Mouse (Mus musculus) limb, embryonic 14.5 days (tissue): ENCODE data around the gene Tmcc1. TPM values are rescaled to one million over a fixed set of nuclear protein-coding genes. Genes with fewer than 3 reads are reported as not detected.

Experiments
- ATAC-seq: fragments of 200-750 bp; cut with Nextera tagmentation; 2 replicates; pipeline ENCODE4 v1.8.0; 2017; ENCODE audit warnings: low read depth, moderate number of reproducible peaks, moderate TSS enrichment; ENCODE audit not compliant: low FRiP score
- DNase-seq: peaks from one replicate; pipeline ENCODE4 v3.0.0-alpha.2; 2015; ENCODE audit warnings: low spot score
- H3K27ac ChIP-seq: fragments of 300-500 bp; sonication (generic); replicated peaks from 2 replicates; pipeline ENCODE4 v1.5.1; 2014; ENCODE audit warnings: low read depth, mild to moderate bottlenecking, low read length, moderate library complexity, mixed read lengths
- H3K27me3 ChIP-seq: fragments of 300-500 bp; sonication (generic); 2 replicates; pipeline ENCODE4 v1.6.1; 2014; ENCODE audit warnings: low read length, mixed read lengths; ENCODE audit not compliant: control insufficient read depth, insufficient read depth
- H3K36me3 ChIP-seq: fragments of 300-500 bp; sonication (generic); 2 replicates; pipeline ENCODE4 v1.6.1; 2014; ENCODE audit warnings: mild to moderate bottlenecking, low read length, moderate library complexity, mixed read lengths; ENCODE audit not compliant: control insufficient read depth, insufficient read depth
- H3K4me1 ChIP-seq: fragments of 300-500 bp; sonication (generic); 2 replicates; pipeline ENCODE4 v1.6.1; 2014; ENCODE audit warnings: antibody characterized with exemption, low read length, mixed read lengths; ENCODE audit not compliant: control insufficient read depth, insufficient read depth
- H3K4me2 ChIP-seq: fragments of 300-500 bp; sonication (generic); replicated peaks from 2 replicates; pipeline ENCODE4 v1.6.1; 2014; ENCODE audit warnings: low read depth, mild to moderate bottlenecking, low read length, moderate library complexity; ENCODE audit not compliant: severe bottlenecking
- H3K4me3 ChIP-seq: fragments of 300-500 bp; sonication (generic); replicated peaks from 2 replicates; pipeline ENCODE4 v1.5.1; 2014; ENCODE audit warnings: low read length
- H3K9ac ChIP-seq: fragments of 300-500 bp; sonication (generic); 2 replicates; pipeline ENCODE4 v1.6.1; 2014; ENCODE audit warnings: mild to moderate bottlenecking, low read depth, low read length, moderate library complexity; ENCODE audit not compliant: severe bottlenecking
- H3K9me3 ChIP-seq: fragments of 300-500 bp; sonication (generic); 2 replicates; pipeline ENCODE4 v1.6.1; 2016; ENCODE audit warnings: low read length; ENCODE audit not compliant: control insufficient read depth
- POLR2A ChIP-seq: fragments of 200-500 bp; IDR thresholded peaks from 2 replicates; pipeline ENCODE4 v1.8.0; 2012; ENCODE audit warnings: inconsistent platforms, mild to moderate bottlenecking, moderate library complexity, borderline replicate concordance; ENCODE audit not compliant: insufficient read depth, insufficient read length; ENCODE audit errors: extremely low read depth
- WGBS: fragments of 180-500 bp; shearing (Covaris S2); extraction: QIAGEN DNeasy Blood & Tissue Kit; methylation state at CpG from one replicate; pipeline ENCODE4 v1.1.7; 2014; 5-methylcytosine and 5-hydroxymethylcytosine counted together
- polyA plus RNA-seq, 2 experiments: library from polyadenylated mRNA; depleted of rRNA in 1 of 2; stranded (reverse) in 1 of 2; unstranded in 1 of 2; fragments of >200 nt; fragmentation: Nextera tagmentation in 1 of 2; extraction: Ambion mirVana in 1 of 2; gene quantifications; 2 replicates each; pipeline versions ENCODE4 v1.2.1 to v1.2.3; 2012 to 2014

Gene Tmcc1
- polyA plus RNA-seq, 2 experiments, result 11.1 to 23.4 TPM

DNA sequence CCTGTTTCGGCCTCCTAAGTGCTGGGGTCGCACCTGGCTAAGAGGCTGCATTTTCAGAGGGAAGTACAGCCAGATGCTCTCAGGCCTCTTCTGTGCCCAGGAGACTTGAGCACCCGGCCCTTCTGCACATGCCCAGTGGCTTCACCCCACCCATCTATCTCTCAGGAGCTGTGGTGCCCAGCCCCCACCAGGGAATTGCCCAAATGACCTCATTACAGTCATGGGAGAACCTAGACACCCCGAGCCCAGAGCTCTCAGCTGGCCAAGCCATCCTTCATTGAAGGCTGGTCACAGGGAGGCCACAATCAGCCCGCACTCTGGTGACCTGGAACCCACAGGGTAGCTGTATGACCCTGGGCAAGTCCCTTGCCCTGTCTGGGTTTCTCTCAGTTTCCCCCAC, 204.3 kb downstream of the Tmcc1 start:
- Histone ChIP-seq H3K4me1 (peaks cover 34% of the 10 kb centered on the region), H3K27me3 (peaks cover 26% of the 10 kb centered on the region), H3K27ac (no peak overlapping the region), H3K36me3 (no peaks in the 10 kb centered on the region), H3K9ac (no peak overlapping the region), H3K4me3 (no peak overlapping the region), H3K4me2 (no peak overlapping the region; the same call in 1 of the 2 replicates), H3K9me3 (no peaks in the 10 kb centered on the region)
- TF ChIP-seq POLR2A, result no peak
- ATAC-seq (no peak), DNase-seq (no peak)
- WGBS, result 66% methylated on average over 5 of the region's 5 CpGs

DNA sequence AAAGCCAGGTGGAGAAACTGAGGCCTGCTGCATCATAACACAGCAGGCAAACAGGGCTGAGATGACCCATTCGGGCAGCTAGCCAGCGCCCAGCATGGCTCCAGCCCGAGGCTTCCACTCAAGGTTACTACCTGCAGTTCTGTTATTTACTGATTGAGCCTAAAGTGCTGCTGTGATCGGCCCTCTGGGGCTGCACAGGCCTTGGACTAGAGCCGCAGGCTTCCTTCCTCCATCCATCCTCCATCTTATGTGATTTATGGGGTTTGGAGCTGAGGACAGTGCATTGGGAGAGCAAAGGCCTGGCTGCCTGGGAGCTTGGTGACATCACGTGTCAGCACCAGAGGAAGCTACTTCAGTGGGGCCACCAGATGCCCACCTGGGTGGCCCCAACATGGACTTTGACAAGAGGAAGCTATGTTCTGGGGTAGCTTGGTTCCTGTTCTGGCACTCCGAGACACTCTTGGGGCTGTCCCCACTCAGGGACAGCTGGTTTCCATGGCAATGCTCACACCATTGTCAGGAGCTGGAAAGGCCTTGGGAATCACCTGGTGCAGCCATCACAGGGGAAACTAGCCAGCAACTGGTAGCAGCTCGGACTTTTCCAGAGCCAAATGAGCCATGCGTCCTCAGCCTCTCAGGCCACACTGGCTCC, 206.1 kb downstream of the Tmcc1 start:
- no peaks in the 10 kb centered on the region for H3K36me3 ChIP-seq
- peaks cover 32% of the 10 kb centered on the region for H3K4me1 ChIP-seq
- WGBS, result 46% methylated on average over 9 of the region's 9 CpGs
- H3K9me3 ChIP-seq, result no peaks in the 10 kb centered on the region
- H3K9ac ChIP-seq, result no peak overlapping the region; the same call in 1 of the 2 replicates
- no peak for TF ChIP-seq POLR2A
- H3K27me3 ChIP-seq, result peaks cover 8% of the 10 kb centered on the region; the same call in 1 of the 2 replicates
- no peak overlapping the region for H3K27ac ChIP-seq
- no peak overlapping the region for H3K4me3 ChIP-seq
- peak overlapping the region; percentile 15; the same call in 1 of the 2 replicates for H3K4me2 ChIP-seq
- DNase-seq, result no peak
- ATAC-seq, result no peak

DNA sequence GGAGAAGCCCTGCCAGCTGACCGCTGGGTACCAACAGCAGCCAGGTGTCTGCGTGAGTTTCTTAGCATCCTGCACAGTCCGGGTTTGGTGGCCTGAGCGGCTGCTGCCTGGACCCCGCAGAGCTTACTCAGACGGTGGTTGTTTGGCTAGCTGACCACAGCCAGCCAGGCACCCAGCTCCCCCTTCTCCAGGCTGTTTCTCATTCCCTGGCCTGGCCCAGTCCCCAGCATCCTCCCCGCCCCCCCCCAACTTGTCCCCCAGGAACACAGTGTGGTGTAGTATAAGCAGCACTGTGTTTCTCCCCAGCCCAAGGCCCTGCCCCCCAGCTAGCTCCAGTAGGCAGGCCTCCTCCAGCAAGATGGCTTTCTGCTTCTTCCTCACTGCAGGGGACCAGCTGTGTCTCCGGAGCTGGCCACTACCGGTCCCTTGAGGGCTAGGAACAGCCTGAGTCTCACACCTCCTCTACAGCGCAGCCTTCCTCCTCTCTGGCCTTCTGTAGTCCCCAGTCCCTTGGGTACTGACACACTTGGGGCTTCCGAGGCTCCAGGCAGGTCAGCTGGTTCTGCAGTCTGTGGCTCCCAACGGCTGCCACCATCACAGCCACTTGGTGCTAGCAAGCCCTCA, 206.7 kb downstream of the Tmcc1 start:
- Histone ChIP-seq H3K27ac (no peak overlapping the region), H3K4me2 (peak overlapping the region; percentile 15; the same call in 1 of the 2 replicates), H3K36me3 (no peaks in the 10 kb centered on the region), H3K4me3 (no peak overlapping the region), H3K4me1 (peaks cover 30% of the 10 kb centered on the region), H3K9me3 (no peaks in the 10 kb centered on the region), H3K27me3 (0 out of 2 replicates have a peak, but pooled peaks cover 2% of the 10 kb centered on the region), H3K9ac (no peak overlapping the region; the same call in 1 of the 2 replicates)
- no peak for TF ChIP-seq POLR2A
- ATAC-seq (no peak), DNase-seq (no peak)
- 46% methylated on average over 9 of the region's 12 CpGs for WGBS

DNA sequence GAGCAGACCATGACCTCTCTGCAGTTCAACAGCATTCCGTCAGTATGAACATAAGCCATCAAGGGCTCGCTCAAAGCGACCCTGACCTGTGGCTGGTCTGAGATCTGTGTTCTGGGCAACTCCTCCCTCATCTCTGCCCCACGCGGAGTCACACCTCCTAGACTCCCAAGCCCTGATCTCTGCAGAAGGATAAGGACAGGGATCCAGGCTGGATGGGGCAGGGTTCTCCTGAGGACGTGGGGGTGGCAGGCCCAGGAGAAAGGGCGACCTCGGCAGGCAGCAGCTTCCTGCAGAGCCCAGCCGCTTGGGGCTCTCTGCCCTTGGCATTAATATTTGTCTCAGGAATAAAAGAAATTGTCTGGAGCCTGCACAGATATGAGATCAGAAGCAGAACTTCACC, 207.7 kb downstream of the Tmcc1 start:
- Histone ChIP-seq H3K27ac (no peak overlapping the region), H3K27me3 (no peaks in the 10 kb centered on the region), H3K4me1 (peaks cover 28% of the 10 kb centered on the region), H3K9me3 (no peaks in the 10 kb centered on the region), H3K36me3 (no peaks in the 10 kb centered on the region), H3K4me2 (0 out of 2 replicates have a peak overlapping the region, but pooled peaks have one; percentile 15), H3K4me3 (no peak overlapping the region), H3K9ac (0 out of 2 replicates have a peak overlapping the region, but pooled peaks have one; percentile 38)
- 42% methylated on average over 9 of the region's 9 CpGs for WGBS
- TF ChIP-seq POLR2A, result no peak
- no peak for DNase-seq
- no peak for ATAC-seq

DNA sequence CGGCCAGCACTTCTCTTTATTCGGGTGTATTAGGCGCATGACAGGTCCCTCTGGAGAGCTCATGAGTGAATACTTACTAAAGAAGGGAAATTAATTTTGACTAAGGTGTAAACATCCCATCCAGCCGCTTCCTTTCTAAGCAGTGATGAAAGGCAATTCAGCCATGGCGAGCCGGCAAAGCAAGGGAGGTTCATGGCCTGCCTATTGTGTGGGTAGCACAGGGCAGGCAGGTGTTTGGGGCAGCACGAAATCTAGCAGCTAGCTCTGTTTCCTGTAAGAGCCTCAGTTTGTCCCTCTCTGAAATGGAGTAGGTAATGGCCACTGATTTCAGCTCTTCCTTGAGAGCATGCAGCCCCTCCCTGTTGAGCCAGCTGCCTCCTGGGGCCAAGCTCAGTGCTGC, 208.7 kb downstream of the Tmcc1 start:
- no peak overlapping the region for H3K27ac ChIP-seq
- H3K36me3 ChIP-seq, result no peaks in the 10 kb centered on the region
- H3K9ac ChIP-seq, result no peak overlapping the region
- no peaks in the 10 kb centered on the region for H3K9me3 ChIP-seq
- 78% methylated on average over 7 of the region's 7 CpGs for WGBS
- ATAC-seq, result no peak
- H3K27me3 ChIP-seq, result no peaks in the 10 kb centered on the region
- TF ChIP-seq POLR2A, result no peak
- no peak overlapping the region for H3K4me3 ChIP-seq
- no peak for DNase-seq
- peaks cover 28% of the 10 kb centered on the region for H3K4me1 ChIP-seq
- H3K4me2 ChIP-seq, result no peak overlapping the region
